Mouse (Mus musculus): Measurements from ENCODE around the gene Pif1. TPM values are rescaled to one million over a fixed set of nuclear protein-coding genes. Genes with fewer than 3 reads are reported as not detected.
A peak's percentile ranks its signal among the peaks of the same experiment; 100 is the strongest.

Pif1 gene
- polyA plus RNA-seq, 1 experiment from 2014 or later: 13.3 TPM

GRCm38 (mm10) chr9:65630631-65631353 is 43.8 kb downstream of the Pif1 start:
- H3K9ac ChIP-seq (ENCODE audit: low read length): peak overlapping the region; percentile 83
- whole genome bisulfite sequencing: under 1% methylated on average over 58 of the region's 78 CpGs
- H3K4me2 ChIP-seq (ENCODE audit: low read depth, severe bottlenecking): peak overlapping the region; percentile 96
- H3K4me1 ChIP-seq (ENCODE audit: control insufficient read depth, insufficient read depth, low read length): peaks cover 16% of the 10 kb centered on the region; the same call in 1 of the 2 replicates
- peak overlapping the region; percentile 70 for H3K4me3 ChIP-seq (ENCODE audit: low read depth, low read length)
- H3K9me3 ChIP-seq (ENCODE audit: control insufficient read depth, low read length): no peaks in the 10 kb centered on the region
- H3K27ac ChIP-seq (replicated peaks; ENCODE audit: low read depth, low read length): 0 out of 2 replicates have a peak overlapping the region, but pooled peaks have one; percentile 22
- H3K36me3 ChIP-seq (ENCODE audit: control insufficient read depth, insufficient read depth, low read length): no peaks in the 10 kb centered on the region
- DNase-seq (ENCODE audit: low spot score) (peak; percentile 70), ATAC-seq (ENCODE audit: insufficient number of reproducible peaks, low FRiP score, low TSS enrichment, low read depth) (peak; percentile 70)
- H3K27me3 ChIP-seq (ENCODE audit: control insufficient read depth, insufficient read depth, low read length): peaks cover 7% of the 10 kb centered on the region; the same call in 1 of the 2 replicates

GRCm38 (mm10) chr9:65631354-65632021 is 44.5 kb downstream of the Pif1 start:
- Histone ChIP-seq H3K36me3 (ENCODE audit: control insufficient read depth, insufficient read depth, low read length) (no peaks in the 10 kb centered on the region), H3K4me2 (ENCODE audit: low read depth, severe bottlenecking) (peak overlapping the region; percentile 96), H3K4me1 (ENCODE audit: control insufficient read depth, insufficient read depth, low read length) (peaks cover 16% of the 10 kb centered on the region; the same call in 1 of the 2 replicates), H3K9me3 (ENCODE audit: control insufficient read depth, low read length) (no peaks in the 10 kb centered on the region), H3K27ac (replicated peaks; ENCODE audit: low read depth, low read length) (no peak overlapping the region), H3K27me3 (ENCODE audit: control insufficient read depth, insufficient read depth, low read length) (peaks cover 7% of the 10 kb centered on the region; the same call in 1 of the 2 replicates), H3K4me3 (ENCODE audit: low read depth, low read length) (peak overlapping the region; percentile 70), H3K9ac (ENCODE audit: low read length) (peak overlapping the region; percentile 83)
- DNase-seq (ENCODE audit: low spot score) (peak; percentile 24), ATAC-seq (ENCODE audit: insufficient number of reproducible peaks, low FRiP score, low TSS enrichment, low read depth) (no peak)
- 10% methylated on average over 16 of the region's 16 CpGs for WGBS

DNA sequence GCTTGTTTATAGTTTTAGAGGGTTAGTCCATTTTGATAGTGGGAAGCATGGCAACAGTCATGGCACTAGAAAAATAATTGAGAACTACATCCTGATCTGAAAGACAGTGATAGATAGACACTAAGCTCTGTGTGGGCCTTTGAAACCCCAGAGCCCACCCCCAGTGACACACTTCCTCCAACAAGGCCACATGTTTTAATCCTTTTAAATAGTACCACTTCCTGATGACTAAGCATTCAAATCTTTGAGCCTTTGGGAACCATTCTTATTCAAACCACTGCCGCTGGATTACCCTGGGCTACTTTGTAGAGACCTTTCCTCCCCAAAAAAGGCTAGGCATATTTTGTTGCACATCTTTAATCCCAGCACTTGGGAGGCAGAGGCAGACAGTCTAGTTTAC is 48.8 kb downstream of the Pif1 start:
- Histone ChIP-seq H3K27ac (replicated peaks; ENCODE audit: low read depth, low read length) (no peak overlapping the region), H3K36me3 (ENCODE audit: control insufficient read depth, insufficient read depth, low read length) (no peaks in the 10 kb centered on the region), H3K27me3 (ENCODE audit: control insufficient read depth, insufficient read depth, low read length) (no peaks in the 10 kb centered on the region), H3K9me3 (ENCODE audit: control insufficient read depth, low read length) (no peaks in the 10 kb centered on the region), H3K4me2 (ENCODE audit: low read depth, severe bottlenecking) (no peak overlapping the region), H3K4me1 (ENCODE audit: control insufficient read depth, insufficient read depth, low read length) (peaks cover 23% of the 10 kb centered on the region), H3K4me3 (ENCODE audit: low read depth, low read length) (no peak overlapping the region), H3K9ac (ENCODE audit: low read length) (no peak overlapping the region)
- no peak for DNase-seq (ENCODE audit: low spot score)
- 82% methylated on average over 1 of the region's 1 CpGs for WGBS
- no peak for ATAC-seq (ENCODE audit: insufficient number of reproducible peaks, low FRiP score, low TSS enrichment, low read depth)

DNA sequence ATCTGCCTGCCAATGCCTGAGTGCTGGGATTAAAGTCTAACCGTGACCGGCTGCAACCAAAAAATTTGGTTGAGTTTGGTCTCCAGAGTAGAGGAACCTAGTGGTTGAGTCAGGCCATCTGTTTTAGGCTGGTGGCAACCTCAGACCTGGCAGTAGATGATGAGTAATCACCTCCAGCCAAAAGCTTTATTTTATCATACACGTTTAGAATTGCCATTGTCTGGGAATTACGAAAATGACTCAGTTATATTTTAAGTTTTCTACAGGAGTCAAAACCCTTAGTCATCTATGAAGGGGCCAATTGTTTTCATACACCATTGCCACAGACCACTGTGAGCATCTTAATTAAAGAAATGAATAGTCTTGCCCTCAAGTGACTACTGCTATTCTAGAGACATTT is 50.0 kb downstream of the Pif1 start:
- H3K4me1 ChIP-seq (ENCODE audit: control insufficient read depth, insufficient read depth, low read length): peaks cover 23% of the 10 kb centered on the region
- H3K9me3 ChIP-seq (ENCODE audit: control insufficient read depth, low read length): no peaks in the 10 kb centered on the region
- no peak for DNase-seq (ENCODE audit: low spot score)
- no peak overlapping the region for H3K4me3 ChIP-seq (ENCODE audit: low read depth, low read length)
- no peak overlapping the region for H3K27ac ChIP-seq (replicated peaks; ENCODE audit: low read depth, low read length)
- 92% methylated on average over 4 of the region's 4 CpGs for WGBS
- no peak overlapping the region for H3K9ac ChIP-seq (ENCODE audit: low read length)
- H3K27me3 ChIP-seq (ENCODE audit: control insufficient read depth, insufficient read depth, low read length): no peaks in the 10 kb centered on the region
- no peak for ATAC-seq (ENCODE audit: insufficient number of reproducible peaks, low FRiP score, low TSS enrichment, low read depth)
- no peak overlapping the region for H3K4me2 ChIP-seq (ENCODE audit: low read depth, severe bottlenecking)
- no peaks in the 10 kb centered on the region for H3K36me3 ChIP-seq (ENCODE audit: control insufficient read depth, insufficient read depth, low read length)

DNA sequence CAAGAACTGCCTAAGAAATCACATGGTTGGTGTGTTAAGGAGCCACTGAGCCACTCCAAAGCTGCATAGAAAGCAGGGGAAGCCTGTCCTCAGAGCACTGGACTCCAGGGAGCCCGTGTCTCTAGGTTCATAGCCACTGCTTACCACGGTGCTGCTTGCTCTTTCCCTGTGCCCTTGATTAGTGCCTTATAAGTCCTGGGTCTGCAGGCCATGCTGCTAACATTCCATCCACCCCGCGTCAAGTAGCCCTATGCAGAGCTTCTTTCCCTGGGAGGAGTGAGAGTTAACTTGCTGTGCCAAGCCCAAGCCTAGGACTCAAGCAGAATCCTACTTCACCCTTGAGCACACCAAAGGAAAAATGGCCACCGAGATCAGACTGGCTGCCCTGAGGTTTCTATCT is 52.1 kb downstream of the Pif1 start:
- no peak for DNase-seq (ENCODE audit: low spot score)
- H3K4me3 ChIP-seq (ENCODE audit: low read depth, low read length): no peak overlapping the region
- peaks cover 19% of the 10 kb centered on the region for H3K4me1 ChIP-seq (ENCODE audit: control insufficient read depth, insufficient read depth, low read length)
- no peak overlapping the region for H3K4me2 ChIP-seq (ENCODE audit: low read depth, severe bottlenecking)
- no peak overlapping the region for H3K9ac ChIP-seq (ENCODE audit: low read length)
- no peaks in the 10 kb centered on the region for H3K9me3 ChIP-seq (ENCODE audit: control insufficient read depth, low read length)
- no peak for ATAC-seq (ENCODE audit: insufficient number of reproducible peaks, low FRiP score, low TSS enrichment, low read depth)
- H3K27ac ChIP-seq (replicated peaks; ENCODE audit: low read depth, low read length): no peak overlapping the region
- no peaks in the 10 kb centered on the region for H3K27me3 ChIP-seq (ENCODE audit: control insufficient read depth, insufficient read depth, low read length)
- no peaks in the 10 kb centered on the region for H3K36me3 ChIP-seq (ENCODE audit: control insufficient read depth, insufficient read depth, low read length)
- WGBS: 49% methylated on average over 5 of the region's 5 CpGs

DNA sequence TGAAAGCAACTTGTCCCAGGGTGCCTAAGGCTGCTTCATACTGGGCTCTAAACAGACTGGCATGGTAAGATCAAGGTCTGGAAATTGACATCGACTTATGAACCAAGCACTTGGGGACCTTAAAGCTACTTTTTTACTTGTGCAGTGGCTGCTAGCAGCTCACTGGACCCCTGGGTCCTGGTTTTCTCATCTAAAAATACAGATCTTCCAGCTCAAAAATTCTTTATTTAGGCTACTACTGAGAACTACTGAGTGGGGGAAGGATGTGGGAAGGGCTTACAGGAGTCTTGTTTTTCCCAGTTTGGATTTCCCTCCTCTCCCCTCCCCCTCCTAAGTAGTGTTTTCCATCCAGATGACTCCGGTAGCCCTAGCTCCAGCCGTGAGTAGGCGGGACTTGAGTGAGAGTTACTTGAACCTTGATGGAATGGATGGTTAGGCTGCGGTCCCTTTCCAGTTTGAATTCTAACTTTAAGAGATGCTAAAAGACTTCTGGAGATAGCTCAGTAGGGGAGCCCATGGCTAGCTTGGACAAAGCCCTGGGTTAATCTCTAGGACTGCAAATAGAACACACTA is 54.0 kb downstream of the Pif1 start:
- Histone ChIP-seq H3K9me3 (ENCODE audit: control insufficient read depth, low read length) (no peaks in the 10 kb centered on the region), H3K36me3 (ENCODE audit: control insufficient read depth, insufficient read depth, low read length) (no peaks in the 10 kb centered on the region; the same call in 1 of the 2 replicates), H3K27ac (replicated peaks; ENCODE audit: low read depth, low read length) (0 out of 2 replicates have a peak overlapping the region, but pooled peaks have one; percentile 55), H3K9ac (ENCODE audit: low read length) (peak overlapping the region; percentile 18; the same call in 1 of the 2 replicates), H3K4me2 (ENCODE audit: low read depth, severe bottlenecking) (peak overlapping the region; percentile 4; the same call in 1 of the 2 replicates), H3K27me3 (ENCODE audit: control insufficient read depth, insufficient read depth, low read length) (no peaks in the 10 kb centered on the region), H3K4me1 (ENCODE audit: control insufficient read depth, insufficient read depth, low read length) (peaks cover 19% of the 10 kb centered on the region), H3K4me3 (ENCODE audit: low read depth, low read length) (no peak overlapping the region)
- ATAC-seq (ENCODE audit: insufficient number of reproducible peaks, low FRiP score, low TSS enrichment, low read depth) (0 out of 2 replicates have a peak, but pooled peaks have one; percentile 57), DNase-seq (ENCODE audit: low spot score) (peak; percentile 67)
- WGBS: 4% methylated on average over 5 of the region's 5 CpGs

GRCm38 (mm10) chr9:65641446-65642052 is 54.6 kb downstream of the Pif1 start:
- Histone ChIP-seq H3K9me3 (ENCODE audit: control insufficient read depth, low read length) (no peaks in the 10 kb centered on the region), H3K27me3 (ENCODE audit: control insufficient read depth, insufficient read depth, low read length) (no peaks in the 10 kb centered on the region), H3K36me3 (ENCODE audit: control insufficient read depth, insufficient read depth, low read length) (no peaks in the 10 kb centered on the region; the same call in 1 of the 2 replicates), H3K27ac (replicated peaks; ENCODE audit: low read depth, low read length) (no peak overlapping the region), H3K4me1 (ENCODE audit: control insufficient read depth, insufficient read depth, low read length) (peaks cover 19% of the 10 kb centered on the region), H3K4me3 (ENCODE audit: low read depth, low read length) (no peak overlapping the region), H3K9ac (ENCODE audit: low read length) (no peak overlapping the region), H3K4me2 (ENCODE audit: low read depth, severe bottlenecking) (no peak overlapping the region)
- WGBS: 21% methylated on average over 12 of the region's 12 CpGs
- ATAC-seq (ENCODE audit: insufficient number of reproducible peaks, low FRiP score, low TSS enrichment, low read depth) (no peak), DNase-seq (ENCODE audit: low spot score) (no peak)

- H3K27ac ChIP-seq (replicated peaks; ENCODE audit: low read depth, low read length): no peak overlapping the region
- DNase-seq (ENCODE audit: low spot score) (no peak), ATAC-seq (ENCODE audit: insufficient number of reproducible peaks, low FRiP score, low TSS enrichment, low read depth) (no peak)
- no peak overlapping the region for H3K4me2 ChIP-seq (ENCODE audit: low read depth, severe bottlenecking)
- H3K9me3 ChIP-seq (ENCODE audit: control insufficient read depth, low read length): no peaks in the 10 kb centered on the region
- no peaks in the 10 kb centered on the region; the same call in 1 of the 2 replicates for H3K36me3 ChIP-seq (ENCODE audit: control insufficient read depth, insufficient read depth, low read length)
- H3K9ac ChIP-seq (ENCODE audit: low read length): no peak overlapping the region
- H3K27me3 ChIP-seq (ENCODE audit: control insufficient read depth, insufficient read depth, low read length): no peaks in the 10 kb centered on the region
- peaks cover 19% of the 10 kb centered on the region for H3K4me1 ChIP-seq (ENCODE audit: control insufficient read depth, insufficient read depth, low read length)
- H3K4me3 ChIP-seq (ENCODE audit: low read depth, low read length): no peak overlapping the region
Measured at GRCm38 (mm10) chr9:65642546-65642945, 55.6 kb downstream of the Pif1 start.

Measured in limb, embryonic 11.5 days (tissue).